Mouse (Mus musculus) E14TG2a.4 (cell line): ENCODE measurements around the gene Traf1.

Experiments
- CTCF ChIP-seq: conservative IDR thresholded peaks from 2 replicates; pipeline ENCODE4 v1.5.1; 2014; ENCODE audit warnings: low read length
- NANOG ChIP-seq: IDR thresholded peaks from 2 replicates; pipeline ENCODE4 v1.6.1; 2014; ENCODE audit warnings: borderline replicate concordance, low read length, mixed read lengths
- POU5F1 ChIP-seq: IDR thresholded peaks from 2 replicates; pipeline ENCODE4 v1.6.1; 2014; ENCODE audit warnings: low read length, borderline replicate concordance

DNA sequence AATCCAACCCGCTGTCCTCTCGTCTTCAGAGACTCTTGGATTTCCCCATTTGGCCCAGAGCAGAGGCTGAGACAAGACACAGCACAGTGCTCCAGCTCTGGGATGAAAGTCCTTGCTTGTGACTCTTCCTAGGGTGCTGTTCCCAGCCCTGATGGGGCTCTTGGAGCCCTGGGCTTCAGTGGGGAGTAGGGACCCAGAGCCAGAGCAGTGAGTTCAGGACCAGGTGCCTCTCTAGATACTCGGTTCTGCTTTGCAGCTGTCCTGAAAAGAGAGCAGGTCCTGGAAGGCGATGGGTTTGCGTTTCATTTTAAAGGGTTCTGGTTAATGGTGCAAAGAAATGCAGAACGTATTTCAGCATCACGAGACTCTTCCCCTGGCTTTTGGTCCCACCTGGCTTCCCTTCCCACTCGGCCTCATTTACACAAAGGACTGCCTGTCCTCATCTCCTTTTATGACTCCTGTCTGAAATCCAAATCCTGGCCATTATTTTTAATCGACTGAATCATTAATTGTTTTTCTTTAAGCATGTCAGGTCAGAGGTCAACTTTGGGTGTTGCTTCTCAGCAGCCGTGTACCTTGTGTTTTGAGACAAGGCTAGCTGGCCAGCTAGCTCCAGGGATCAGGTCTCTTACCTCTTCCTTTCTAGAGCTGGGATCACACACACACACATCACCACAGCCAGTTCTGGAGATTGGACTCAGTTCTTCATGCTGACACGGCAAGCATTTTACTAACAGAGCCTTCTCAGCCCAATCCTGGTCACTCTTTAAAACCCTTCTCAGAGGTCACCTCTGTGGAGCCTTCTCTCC is 9.7 kb upstream of the Traf1 start:
- TF ChIP-seq CTCF (no peak), NANOG (no peak), POU5F1 (no peak)
